Mouse (Mus musculus) ovary, adult 2 months (tissue): ENCODE results near the gene Adam11. TPM values are rescaled to one million over a fixed set of nuclear protein-coding genes. Genes with fewer than 3 reads are reported as not detected.

Experiments
- polyA plus RNA-seq: library from polyadenylated mRNA; depleted of rRNA; stranded (reverse); fragments of >200 nt; gene quantifications from 2 replicates; pipeline ENCODE4 v1.2.3, GENCODE M21; 2012; rRNA removed

Adam11 gene
- polyA plus RNA-seq, result 6.2 and 6.4 TPM in 2 replicates

DNA sequence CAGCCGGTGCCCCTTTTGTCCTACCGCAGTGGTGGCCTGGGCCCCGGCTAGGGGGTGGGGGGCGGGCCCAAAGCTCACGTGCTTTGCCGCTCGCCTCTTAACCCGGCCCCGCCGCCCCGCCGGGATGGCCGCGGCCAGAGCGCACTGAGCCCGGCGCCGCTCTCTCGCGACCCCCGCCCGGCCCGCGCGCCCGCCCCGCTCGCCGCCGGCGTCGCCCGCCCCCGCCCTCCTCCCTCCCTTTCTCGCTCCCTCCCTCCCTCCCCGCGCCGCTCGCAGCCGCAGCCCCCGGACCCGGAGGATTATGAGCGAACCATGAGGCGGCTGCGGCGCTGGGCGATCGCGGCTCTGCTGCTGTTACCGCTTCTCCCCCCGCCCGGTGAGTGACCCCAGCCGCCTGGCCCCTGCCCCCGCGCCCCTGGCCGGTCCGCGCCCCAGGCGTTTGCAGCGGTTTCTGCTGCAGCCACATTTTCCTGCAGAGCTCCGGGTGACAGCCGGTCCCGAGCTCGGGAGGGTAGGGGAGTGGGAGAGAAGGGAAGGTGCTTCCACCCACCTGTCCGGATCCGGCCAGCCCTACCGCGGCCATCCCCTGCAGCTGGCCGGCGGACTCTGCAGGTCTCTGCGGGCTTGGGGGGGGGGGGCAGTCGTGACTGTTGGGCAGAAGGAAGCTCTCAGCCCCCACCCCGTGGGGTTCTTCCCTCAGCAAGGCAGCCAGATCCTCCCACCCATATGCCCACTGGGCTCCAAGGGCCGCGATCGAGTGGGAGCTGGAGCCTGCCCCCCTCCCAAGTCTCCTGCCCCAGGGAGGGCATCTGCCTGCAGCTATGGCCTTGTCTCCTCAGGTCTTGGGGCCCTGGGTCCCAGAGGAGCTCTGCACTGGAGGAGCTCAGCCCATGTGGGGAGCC, at the start of gene Adam11:
Gene Adam11, plus strand, starts transcription at position 131 of the 902 bp plus-strand sequence.

DNA sequence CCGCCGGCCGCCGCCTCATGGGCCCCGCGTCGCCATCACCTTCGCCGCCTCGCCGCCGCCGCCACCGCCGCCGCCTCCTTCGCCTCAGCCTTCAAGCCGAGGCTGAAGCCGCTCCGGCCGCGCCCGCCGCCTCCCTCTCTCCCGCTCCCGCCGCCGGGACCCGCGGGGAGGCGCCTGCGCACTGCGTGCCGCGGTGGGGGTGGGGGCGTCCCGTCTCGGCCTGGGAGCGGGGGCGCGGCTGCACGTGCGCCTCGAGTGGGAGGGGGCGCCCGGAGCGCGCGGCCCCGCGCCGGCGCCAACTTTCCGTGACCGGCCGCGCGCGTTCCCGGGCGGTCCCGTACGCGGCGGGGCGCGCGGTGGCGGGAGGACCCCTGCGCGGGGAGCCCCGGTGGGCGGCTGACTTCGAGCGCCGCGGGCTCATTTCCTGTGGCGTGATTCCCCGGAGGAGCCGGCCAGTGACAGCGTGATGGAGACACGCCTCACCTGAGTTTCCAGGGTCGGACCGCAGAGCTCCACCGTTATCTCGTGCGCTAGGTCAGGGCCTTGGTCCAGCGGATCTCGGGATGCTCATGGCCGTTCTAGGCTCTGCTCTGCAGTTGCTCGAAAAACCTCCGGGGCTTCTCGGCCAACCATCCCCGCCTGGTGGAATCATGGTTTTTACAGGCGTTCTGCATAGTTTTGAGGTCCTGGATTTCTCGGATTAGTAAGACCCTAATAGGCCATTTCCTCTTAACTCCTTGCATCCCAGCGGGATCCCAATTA, 58.0 kb downstream of the Adam11 start, which contains the start of gene Gjc1:
Gene Gjc1, minus strand, starts transcription at position 680 of the 762 bp plus-strand sequence.

Other genes starting within 250 kb of the Adam11 start
- gene Gpatch8, start 205.0 kb upstream of the Adam11 start, polyA plus RNA-seq, result 16.1 and 25.7 TPM in 2 replicates
- 1.4 and 1.5 TPM in 2 replicates for gene Gm11627, start 182.0 kb upstream of the Adam11 start, polyA plus RNA-seq
- 87.2 and 118 TPM in 2 replicates for gene Fzd2, start 157.0 kb upstream of the Adam11 start, polyA plus RNA-seq
- gene Meioc, start 97.7 kb upstream of the Adam11 start, polyA plus RNA-seq, result not detected in 2 replicates
- gene Ccdc43, start 63.7 kb upstream of the Adam11 start, polyA plus RNA-seq, result 4.3 and 5.3 TPM in 2 replicates
- gene Gjc1, start 58.3 kb downstream of the Adam11 start, polyA plus RNA-seq, result 7.1 and 9.9 TPM in 2 replicates
- 4.3 and 4.6 TPM in 2 replicates for gene Higd1b, start 74.4 kb downstream of the Adam11 start, polyA plus RNA-seq
- gene Eftud2, start 119.5 kb downstream of the Adam11 start, polyA plus RNA-seq, result 125 and 137 TPM in 2 replicates
- 1.8 and 2.0 TPM in 2 replicates for gene Ccdc103, start 119.8 kb downstream of the Adam11 start, polyA plus RNA-seq
- gene Fam187a, start 123.7 kb downstream of the Adam11 start, polyA plus RNA-seq, result 0.08 TPM in 1 of 2 replicates, not detected in the other
- gene Gfap, start 139.5 kb downstream of the Adam11 start, polyA plus RNA-seq, result 1.0 TPM in 2 replicates
- 6.7 and 10.4 TPM in 2 replicates for gene Kif18b, start 163.7 kb downstream of the Adam11 start, polyA plus RNA-seq
- 1.3 and 2.5 TPM in 2 replicates for gene C1ql1, start 185.2 kb downstream of the Adam11 start, polyA plus RNA-seq